Mouse (Mus musculus) kidney, adult 10 weeks (tissue): Measurements from ENCODE around the gene Pdxp. TPM values are rescaled to one million over a fixed set of nuclear protein-coding genes. Genes with fewer than 3 reads are reported as not detected.

ENCODE experiments used
- polyA plus RNA-seq: library from polyadenylated mRNA; stranded (reverse); fragments of 350-450 nt; fragmentation: Illumina TruSeq; extraction: RNeasy Lipid Tissue Mini Kit (QIAGEN cat#74804); gene quantifications from one replicate; pipeline ENCODE4 v1.2.3, GENCODE M21; 2014; ENCODE audit warnings: low read depth, low replicate concordance

Pdxp gene
- polyA plus RNA-seq: not detected

DNA sequence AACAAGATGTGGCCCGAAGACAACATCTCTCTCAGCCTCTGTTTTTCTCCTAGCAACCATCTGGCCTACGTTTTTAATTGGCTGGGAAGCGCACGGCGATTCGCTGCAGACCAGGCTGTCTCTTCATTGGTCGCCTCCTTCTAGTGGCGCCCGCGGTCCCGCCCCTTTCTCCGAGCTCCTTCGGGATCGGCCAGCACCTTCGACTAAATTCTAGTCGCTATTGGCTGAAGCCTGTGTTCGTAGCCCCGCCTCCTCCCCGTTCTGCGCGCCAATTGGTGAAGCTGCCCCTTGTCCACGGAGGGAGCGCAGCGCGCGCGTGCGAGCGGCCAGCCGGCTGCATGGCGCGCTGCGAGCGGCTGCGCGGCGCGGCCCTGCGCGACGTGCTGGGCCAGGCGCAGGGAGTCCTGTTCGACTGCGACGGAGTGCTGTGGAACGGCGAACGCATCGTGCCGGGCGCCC lies at the start of gene Pdxp:
TSS of gene Pdxp (plus strand) at position 288 of the 459 bp plus-strand sequence.

DNA sequence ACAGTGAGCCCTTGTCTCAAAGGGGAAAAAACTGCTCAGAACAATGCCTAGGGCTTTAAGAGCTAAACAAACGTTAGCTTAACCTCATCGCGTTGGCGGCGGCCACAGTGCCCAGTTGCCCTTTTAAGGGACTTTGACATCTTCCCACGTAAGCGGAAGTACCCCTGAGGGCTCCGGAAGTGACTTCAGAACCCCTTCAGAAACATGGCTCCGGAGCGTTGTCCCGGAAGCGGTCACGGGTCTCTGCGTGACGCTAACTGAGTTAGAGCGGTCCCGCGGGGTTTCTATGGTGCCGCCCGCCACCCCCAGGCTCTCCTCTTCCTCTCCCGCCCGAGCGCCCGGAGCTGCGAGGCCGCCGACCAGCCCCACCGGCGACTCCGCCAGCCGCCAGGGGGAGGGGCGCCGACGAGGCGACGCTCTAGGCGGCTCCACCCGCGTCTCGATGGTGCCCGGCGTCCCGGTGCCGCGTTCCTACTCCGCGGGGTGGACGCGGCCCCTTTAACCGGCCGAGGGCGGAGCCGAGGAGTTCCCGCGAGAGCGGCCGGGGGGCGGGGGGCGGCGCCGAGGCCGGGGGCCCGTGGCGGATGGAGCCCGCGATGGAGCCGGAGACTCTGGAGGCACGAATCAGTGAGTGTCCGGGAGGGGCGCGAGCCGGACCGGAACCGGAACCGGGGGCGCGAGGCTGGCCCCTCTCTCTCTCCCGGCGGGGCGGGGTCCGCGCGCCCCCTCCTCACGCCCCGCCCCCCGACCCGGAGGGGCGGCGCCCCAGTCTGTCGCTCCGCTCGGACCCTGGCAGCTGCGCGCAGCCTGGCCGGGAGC lies 36.5 kb upstream of the Pdxp start, which contains the start of gene Gga1:
TSS of gene Gga1 (plus strand) at position 200 of the 819 bp plus-strand sequence.

DNA sequence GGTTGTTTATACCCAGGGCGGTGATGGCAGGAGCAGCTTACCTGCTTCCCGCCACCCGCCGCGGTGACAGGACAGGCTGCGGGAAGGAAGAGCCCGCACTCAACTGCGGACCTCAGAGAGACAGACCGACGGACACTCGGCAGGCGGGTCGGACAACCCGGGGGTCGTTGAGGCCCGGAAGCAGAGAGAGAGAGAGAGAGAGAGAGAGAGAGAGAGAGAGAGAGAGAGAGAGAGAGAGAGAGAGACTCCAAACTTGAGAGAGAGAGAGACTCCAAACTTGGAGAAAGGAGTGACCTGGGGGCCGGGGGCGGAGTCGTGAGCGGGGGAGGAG lies 14.3 kb upstream of the Pdxp start, which contains the start of gene Gm49510:
TSS of gene Gm49510 (plus strand) at position 259 of the 331 bp plus-strand sequence.

DNA sequence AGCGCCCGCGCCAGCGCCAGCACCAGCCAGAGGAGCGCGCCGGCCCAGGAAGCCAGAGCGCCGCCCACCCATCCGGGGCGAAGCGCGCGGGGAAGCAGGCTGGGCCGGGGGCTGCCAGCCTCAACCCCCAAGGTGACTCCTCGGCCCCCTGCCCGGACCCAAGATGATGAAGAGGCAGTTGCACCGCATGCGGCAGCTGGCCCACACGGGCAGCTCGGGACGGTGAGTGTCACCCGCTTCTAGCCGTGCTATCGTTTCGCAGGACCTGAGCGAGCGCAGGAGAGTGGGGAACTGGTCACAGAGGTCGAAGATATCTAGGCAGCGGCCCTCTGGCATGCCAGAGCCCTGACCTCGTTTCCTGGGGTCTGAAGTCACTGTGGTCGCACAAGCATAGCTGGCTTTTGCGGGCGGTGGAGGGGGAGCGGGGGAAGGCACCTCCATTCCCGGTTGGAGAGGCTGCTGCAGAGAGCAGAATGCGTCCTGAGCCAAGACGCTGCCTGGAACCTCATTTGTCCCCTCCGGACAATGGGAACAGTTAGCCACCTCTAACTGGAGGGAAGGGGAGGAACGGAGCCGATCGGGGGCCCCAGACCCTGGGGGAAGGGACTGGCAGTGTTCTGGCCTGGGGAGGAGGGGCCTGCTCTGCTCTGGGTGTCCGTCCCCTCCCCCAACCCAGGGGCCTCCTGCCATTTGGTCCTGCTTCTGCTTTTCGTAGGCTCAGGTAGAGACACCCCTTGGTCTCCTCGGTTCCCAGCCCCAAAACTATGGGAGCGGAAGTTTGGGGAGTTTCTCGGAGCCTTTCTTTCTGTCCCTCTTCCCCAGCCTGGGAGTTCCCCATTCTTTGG lies 13.8 kb upstream of the Pdxp start, which contains the start of gene Sh3bp1:
TSS of gene Sh3bp1 (plus strand) at position 29 of the 845 bp plus-strand sequence.

DNA sequence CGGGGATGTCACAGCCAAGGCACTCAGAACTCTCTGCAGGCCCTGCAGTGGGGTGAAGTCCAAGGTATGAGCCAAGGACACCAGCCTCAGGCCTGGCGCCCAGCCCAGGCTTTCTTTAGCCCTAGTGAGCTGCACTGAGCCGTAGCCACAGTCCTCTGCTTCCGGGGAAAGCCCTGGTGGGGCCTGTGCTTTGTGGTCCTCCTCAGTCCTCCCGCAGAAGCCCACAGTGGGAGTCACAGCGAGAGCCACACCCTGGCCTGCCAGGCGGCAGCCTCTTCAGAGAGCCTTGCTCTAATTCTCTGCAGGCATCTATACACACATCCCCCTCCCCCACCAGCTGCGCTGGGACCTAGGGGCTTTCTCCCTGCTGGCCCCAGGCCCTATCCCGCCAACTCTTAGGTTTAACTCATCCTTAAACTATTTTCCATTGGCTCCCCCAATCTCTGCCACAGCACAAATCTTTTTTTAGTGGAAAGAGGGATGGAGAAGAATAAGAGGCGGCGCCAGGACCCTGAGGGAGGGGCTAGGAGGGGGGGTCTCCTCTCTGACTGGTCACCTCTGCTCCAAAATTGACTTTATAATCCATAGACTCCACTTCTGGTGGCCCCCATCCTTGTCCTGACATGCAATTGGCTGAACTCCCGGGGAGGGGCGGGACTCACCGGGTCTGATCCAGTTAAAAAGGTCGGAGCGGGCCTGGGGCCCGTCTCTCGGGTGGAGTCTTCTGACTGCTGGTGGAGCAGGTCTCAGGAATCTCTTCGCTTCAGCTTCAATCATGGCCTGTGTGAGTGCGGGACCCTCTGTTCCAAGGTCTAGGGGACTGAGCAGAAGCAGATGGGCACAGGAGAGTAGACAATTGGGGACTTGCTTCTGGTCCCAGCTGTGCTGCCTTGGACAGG lies 12.6 kb downstream of the Pdxp start, which contains the start of gene Lgals1:
TSS of gene Lgals1 (plus strand) at position 705 of the 899 bp plus-strand sequence.

DNA sequence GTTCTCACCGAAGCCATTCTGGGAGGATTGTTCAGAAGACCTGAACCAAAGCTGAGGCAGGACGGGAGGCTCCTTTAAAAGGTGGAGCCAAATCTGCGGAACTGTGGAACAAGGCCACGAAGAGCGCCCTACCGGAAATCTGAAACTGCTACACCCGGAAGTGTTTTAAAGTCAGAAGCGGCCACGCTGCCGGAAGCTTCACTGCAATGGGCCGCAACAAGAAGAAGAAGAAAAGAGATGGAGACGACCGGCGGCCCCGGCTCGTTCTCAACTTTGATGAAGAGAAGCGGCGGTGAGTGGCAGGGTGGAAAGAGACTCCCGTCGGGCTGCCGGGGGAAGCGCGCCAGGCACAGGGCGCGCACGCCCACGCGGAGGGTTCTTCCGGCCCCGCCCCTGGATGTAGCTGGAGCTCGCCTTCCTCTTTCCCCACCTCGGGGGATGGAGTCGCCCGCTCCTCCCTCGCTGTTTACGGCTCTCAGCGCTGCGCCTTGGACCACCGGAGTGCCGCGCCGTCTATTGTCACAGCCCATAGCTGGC lies 21.1 kb downstream of the Pdxp start, which contains the start of gene Nol12:
TSS of gene Nol12 (plus strand) at position 150 of the 537 bp plus-strand sequence.

DNA sequence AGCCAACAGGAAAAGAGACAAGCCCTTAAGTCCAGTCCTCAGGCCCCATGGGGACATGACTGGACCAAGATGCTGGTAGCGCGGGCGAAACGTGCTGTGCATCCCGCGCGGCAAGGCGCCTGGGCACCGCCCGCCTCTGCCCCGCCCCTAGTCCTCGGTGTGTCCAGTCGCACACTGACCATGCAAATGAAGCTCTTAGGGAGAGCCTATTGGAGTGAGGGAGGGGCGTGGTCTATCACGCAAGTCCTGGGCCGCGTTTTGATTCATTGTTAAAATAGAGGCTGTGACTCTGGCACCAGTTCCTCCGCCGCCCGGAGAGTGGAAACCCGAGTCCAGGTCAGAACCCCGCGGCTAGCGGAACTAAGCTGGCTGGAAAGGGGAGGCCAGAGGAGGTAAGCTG lies 33.9 kb downstream of the Pdxp start, which contains the start of gene Triobp:
TSS of gene Triobp (plus strand) at position 68 of the 400 bp plus-strand sequence.

Other genes starting within 250 kb of the Pdxp start
- gene Elfn2, start 195.1 kb upstream of the Pdxp start, polyA plus RNA-seq: not detected
- gene Mfng, start 140.4 kb upstream of the Pdxp start, polyA plus RNA-seq: not detected
- gene Card10, start 110.9 kb upstream of the Pdxp start, polyA plus RNA-seq: 1.2 TPM
- gene Cdc42ep1, start 71.3 kb upstream of the Pdxp start, polyA plus RNA-seq: 0.16 TPM
- not detected for gene Lgals2, start 58.4 kb upstream of the Pdxp start, polyA plus RNA-seq
- 0.20 TPM for gene Gga1, start 36.7 kb upstream of the Pdxp start, polyA plus RNA-seq
- gene Gm49510, start 14.3 kb upstream of the Pdxp start, polyA plus RNA-seq: not detected
- gene Sh3bp1, start 14.2 kb upstream of the Pdxp start, polyA plus RNA-seq: 0.93 TPM
- 1.1 TPM for gene Lgals1, start 12.8 kb downstream of the Pdxp start, polyA plus RNA-seq
- gene Nol12, start 21.0 kb downstream of the Pdxp start, polyA plus RNA-seq: 2.5 TPM
- 1.7 TPM for gene Triobp, start 33.8 kb downstream of the Pdxp start, polyA plus RNA-seq
- gene H1f0, start 114.5 kb downstream of the Pdxp start, polyA plus RNA-seq: 177 TPM
- not detected for gene Galr3, start 128.0 kb downstream of the Pdxp start, polyA plus RNA-seq
- gene Ankrd54, start 149.0 kb downstream of the Pdxp start, polyA plus RNA-seq: 1.1 TPM
- 82.4 TPM for gene Eif3l, start 161.3 kb downstream of the Pdxp start, polyA plus RNA-seq
- gene Micall1, start 195.0 kb downstream of the Pdxp start, polyA plus RNA-seq: 9.9 TPM
- gene Polr2f, start 227.1 kb downstream of the Pdxp start, polyA plus RNA-seq: not detected
- 3.8 TPM for gene 1700088E04Rik, start 227.3 kb downstream of the Pdxp start, polyA plus RNA-seq